Mouse (Mus musculus): ENCODE data around the gene Mvb12a.
"Not testable (repeated sequence)": the region's sequence is repeated elsewhere in the genome, so short reads cannot be mapped to it uniquely, and the experiment has no call there.

Gene Mvb12a

DNA sequence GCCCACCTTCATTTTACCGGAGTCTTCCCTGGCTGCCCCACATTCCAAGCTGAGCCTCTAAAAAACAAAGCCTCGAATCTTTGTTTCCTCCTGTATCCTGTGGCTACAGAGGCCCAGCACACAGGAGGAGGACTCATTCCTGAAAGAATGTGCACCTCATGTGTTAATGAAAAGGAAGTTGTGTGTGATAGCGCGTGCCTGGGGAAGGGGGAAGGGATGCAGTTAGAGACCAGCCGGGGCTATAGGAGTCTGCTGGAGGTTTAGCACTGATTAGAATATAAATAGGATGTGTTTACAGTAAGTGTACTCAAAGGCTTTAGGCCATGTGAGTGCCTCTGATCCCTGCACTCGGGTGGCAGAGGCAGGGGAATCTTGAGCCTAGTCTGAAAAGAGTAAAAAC, 16.4 kb upstream of the Mvb12a start:
- no peak for DNase-seq (ENCODE audit: extremely low read depth, low read depth)

DNA sequence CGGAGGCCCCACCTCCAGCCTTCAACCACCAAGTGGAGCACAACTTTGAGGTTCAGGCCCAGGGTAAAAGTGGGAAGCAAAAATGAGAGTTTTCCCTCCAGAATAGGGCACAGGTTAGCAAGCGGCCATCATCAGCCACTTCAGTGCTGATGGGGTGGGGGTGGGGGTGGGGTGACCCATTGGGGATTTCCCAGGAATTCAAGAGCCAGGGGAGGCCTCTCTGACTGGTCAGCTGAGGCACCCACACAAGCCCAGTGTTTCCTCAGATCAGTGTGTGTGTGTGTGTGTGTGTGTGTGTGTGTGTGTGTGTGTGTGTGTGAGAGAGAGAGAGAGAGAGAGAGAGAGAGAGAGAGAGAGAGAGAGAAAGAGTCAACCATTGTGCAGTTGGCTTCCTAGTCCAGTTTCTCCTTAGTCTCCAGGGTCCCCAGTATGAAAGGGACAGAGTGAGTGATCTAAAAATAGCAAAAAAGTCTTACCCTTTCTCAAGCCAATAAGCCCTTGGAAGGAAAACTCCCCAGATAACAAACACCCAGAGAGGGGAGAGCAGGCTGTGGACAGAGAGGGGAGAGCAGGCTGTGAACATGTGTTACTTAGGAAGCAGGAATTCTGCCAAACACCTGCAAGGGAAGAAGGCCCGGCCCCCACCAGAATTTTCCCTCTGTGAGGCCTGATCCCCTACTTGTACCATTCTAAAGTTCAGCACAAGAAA, 15.4 kb upstream of the Mvb12a start:
- no peak for DNase-seq (ENCODE audit: extremely low read depth, low read depth)

DNA sequence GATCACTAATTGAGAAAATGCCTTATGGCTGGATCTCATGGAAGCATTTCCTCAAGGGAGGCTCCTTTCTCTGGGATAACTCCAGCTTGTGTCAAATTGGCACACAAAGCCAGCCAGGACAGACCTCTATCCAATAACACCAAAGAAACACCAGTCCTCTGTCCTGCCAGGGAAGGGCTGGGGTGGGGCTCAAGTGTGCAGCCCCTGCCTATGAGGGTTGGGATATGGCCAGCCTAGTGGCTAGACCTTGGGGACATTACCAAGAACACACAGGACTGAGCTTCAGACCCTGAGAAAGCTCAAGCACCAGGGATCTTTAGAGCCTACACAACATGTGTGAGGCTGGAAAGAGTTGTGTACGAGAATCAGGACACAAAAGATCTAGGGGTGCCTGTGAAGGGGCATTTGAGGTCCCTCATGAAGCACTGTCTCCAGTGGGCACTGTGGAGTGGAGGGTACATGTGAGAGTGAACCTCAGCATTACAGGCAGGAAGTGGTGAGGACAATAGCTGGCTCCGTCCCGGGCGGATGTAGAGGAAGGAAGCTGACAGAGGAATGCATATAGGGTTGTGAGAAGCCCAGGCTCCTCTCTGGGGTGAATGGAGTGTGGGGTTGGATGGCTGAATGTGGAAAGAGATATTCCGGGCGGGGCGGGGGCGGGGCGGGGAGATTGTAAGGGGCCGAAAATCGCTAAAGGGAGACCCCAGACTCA, 14.2 kb upstream of the Mvb12a start:
- DNase-seq (ENCODE audit: extremely low read depth, low read depth), result no peak

DNA sequence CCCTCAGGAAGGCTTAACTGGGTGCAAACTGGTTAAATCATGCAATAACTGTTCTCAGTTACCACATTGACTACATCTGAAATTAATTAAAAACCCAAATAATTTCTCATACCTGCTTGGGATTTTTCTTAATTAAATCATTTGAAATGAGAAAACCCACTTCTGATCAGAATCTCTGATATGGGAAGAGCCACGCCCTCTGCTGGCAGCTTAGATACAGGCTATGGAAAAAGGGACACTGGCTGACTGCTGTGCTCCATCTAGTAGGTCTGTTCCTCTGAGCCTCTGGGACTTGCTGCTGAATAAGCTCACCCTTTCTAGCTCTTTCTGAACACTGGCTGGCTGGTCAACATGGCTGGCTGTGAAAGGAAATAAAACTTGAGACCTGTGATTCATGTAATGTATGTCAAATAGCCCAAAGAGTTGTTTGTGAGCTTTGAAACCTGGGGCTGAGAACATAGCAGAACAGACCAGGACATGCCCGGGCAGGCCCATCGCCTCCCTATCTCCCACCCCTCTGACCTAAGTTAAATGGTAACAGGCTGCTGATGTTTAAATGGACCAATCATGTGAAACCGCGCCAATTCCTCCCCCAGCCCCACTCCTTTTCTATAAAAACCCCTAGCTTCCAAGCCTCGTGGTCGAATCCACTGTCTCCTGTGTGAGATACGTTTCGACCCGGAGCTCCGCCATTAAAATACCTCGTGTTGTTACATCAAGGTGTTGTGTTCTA, 11.8 kb upstream of the Mvb12a start:
- not testable (repeated sequence) for DNase-seq (ENCODE audit: extremely low read depth, low read depth)

DNA sequence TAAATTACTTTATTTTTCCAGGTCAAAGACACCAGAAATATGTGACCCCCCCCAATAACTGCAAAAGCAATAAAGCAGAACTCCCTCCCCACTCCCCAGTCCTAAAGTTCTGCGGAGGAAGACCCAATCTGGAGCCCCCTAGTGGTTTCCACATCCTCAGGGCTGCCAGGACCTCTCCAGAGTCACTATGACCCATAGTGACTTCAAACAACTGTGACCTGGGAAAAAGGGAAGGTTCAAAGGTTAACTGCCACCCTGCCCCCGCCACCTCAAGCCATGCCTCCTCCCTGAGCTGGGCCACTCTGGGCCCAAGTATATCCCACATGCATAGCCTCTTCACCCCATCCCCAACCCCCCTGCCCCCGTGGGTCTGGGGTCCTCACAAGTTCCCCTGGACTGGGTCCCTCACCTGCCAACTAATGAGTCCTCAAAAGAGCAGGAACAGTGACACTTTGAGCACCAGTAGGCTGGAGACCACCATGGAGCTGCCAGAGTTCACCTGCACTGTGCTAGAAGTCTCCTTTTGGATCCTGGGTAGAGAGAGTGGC, 8.4 kb upstream of the Mvb12a start:
- DNase-seq (ENCODE audit: extremely low read depth, low read depth), result no peak

DNA sequence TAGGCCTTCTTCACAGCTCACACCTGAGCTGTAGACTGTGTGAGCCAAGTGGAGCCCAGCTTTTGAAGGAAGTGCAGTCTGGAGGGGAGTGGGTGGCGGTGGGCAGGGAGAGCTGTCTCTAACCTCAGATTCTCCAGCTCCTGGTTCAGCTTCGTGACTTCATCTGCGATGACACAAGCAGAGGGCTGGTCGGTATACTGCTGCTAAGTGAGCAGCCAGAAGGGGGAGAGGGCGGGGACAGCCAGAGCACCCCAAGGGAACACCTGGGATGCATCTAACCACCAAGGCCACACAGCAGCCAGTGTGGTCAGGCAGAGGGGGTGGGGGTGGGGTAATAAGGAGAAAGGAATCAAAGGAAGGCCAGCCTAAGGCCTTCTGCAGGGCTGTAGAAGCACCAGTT, 7.1 kb upstream of the Mvb12a start:
- DNase-seq (ENCODE audit: extremely low read depth, low read depth), result no peak

DNA sequence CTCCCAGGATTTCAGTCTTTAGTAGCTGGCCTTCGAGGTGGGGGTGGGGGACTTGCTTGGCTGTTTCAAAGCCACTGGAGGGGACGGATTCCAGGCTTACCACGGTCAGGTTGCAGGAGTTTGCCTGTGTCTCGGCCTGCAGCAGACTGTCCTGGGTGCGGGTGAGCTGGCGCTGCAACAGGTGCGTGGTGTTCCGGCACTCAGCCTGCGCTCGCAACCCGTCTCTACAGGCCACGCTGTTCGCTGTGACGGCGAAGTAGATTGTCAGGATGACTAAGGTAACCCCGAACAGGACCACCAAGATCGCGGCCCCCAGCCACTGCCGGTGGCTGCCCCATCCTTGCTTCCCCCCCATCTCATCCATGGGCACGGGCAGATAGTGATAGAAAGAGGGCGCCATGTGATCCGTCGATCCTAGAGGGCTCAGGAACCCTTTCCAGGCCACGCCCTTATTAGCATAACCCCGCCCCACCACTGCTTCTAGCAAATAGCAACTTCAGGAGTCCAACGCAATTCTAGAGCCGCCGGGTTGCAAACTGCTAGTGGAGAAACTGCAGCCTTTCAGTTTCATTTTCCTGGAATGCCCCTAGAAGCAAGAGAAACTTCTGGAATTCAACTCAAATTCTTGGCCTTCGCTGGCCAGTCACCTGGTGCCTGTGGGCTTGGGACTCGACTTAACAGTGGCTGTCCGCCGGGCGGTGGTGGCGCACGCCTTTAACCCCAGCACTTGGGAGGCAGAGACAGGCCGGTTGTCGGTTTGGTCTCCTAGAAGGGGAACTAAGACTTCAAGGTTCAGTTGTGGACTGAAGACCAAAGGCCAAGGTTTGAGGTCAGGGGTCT, 5.5 kb upstream of the Mvb12a start, which contains the start of gene Bst2:
Gene Bst2 (minus strand): TSS at position 429 of the 840 bp plus-strand sequence.
- peak; percentile 90 for DNase-seq (ENCODE audit: extremely low read depth, low read depth)

DNA sequence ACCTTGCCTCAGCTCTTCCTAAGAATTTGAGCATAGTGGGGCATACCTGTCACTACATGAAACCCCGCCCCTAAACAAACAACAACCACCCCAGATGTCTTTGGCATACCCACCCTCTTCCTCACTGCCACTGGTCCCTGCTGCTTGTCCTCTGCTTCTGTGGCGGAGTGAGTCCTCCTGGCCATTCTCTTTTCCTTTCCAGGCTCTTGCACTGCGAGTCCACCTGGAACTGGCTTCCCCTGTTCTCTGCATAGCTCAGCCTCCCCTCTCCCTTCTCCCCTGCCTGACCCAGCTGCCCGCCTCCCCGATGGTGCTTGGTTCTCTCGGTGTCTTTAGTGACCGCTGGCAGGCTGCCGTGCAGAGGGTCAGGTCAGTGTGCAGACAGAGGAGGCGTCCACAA, 1.0 kb downstream of the Mvb12a start:
- no peak for DNase-seq (ENCODE audit: extremely low read depth, low read depth)

DNA sequence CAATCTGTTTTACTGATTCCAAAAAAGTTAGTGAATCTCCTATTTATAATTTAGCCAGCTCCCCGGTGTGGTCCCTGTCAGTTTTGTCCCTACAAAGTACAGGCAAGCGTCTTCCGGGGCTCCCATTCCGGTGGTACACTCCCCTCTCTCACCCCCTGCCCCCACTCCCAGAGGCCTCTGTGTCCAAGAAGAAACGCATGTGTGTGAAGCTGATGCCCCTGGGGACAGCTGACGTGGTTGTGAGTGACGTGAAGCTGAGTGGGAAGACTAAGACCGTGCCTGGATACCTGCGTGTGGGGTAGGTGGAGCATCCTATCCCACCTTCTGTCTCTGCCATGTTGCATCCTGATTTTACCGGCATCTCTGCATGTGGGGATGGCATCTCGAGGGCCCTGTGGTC, 2.3 kb downstream of the Mvb12a start:
- no peak for DNase-seq (ENCODE audit: extremely low read depth, low read depth)

DNA sequence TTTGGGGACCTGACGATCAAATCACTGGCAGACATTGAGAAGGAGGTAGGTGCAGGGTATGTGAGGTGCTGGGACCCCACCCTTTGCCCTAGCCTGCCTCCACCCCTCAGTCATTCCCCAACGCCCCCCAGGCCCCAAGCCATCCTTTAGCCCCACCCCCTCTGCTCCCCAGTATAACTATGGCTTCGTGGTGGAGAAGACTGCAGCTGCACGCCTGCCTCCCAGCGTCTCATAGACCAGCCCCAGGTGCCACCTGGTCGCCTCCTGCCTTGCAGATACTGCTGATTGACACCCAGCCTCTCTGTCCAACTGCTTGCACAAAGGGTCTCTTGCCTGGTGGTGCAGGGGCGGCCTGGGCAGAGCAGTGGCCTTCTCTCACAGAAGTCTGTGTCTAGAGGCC, 4.9 kb downstream of the Mvb12a start:
- no peak for DNase-seq (ENCODE audit: extremely low read depth, low read depth)

DNA sequence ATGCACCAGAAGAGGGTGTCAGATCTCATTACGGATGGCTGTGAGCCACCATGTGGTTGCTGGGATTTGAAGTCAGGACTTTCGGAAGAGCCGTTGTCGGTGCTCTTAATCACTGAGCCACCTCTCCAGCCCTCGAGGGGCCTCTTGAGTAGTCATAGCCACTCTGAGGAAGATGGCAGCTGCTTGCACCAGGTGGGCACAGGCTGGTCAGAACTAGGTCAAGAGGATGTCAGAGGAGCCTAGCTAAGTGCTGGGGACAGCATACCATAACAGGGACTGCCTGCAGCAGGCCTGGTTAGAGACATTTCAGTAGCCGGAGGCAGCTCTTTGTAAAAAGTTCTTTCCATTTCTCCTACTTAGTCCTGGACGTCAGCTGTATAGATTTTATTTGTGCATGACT, 8.0 kb downstream of the Mvb12a start:
- DNase-seq (ENCODE audit: extremely low read depth, low read depth), result no peak

DNA sequence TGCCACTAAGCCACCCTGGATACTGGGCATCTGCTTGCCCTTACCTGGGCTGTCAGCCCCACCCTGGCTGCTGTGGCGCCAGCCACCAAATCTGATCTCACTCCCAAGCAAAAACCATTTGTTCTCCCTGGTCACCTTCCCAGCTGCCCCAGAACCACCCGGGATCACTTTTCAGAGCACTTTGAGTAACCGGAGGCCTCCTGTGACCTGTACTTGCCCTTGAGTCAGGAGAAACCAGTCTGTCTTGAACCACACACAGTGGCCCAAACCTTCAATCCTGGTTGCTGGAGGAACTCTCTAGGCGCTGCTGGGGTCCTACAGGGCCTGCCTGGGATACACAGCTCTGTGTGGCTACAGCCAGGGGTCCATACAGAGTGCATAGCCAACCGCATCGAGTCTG, 10.0 kb downstream of the Mvb12a start:
- DNase-seq (ENCODE audit: extremely low read depth, low read depth), result no peak

DNA sequence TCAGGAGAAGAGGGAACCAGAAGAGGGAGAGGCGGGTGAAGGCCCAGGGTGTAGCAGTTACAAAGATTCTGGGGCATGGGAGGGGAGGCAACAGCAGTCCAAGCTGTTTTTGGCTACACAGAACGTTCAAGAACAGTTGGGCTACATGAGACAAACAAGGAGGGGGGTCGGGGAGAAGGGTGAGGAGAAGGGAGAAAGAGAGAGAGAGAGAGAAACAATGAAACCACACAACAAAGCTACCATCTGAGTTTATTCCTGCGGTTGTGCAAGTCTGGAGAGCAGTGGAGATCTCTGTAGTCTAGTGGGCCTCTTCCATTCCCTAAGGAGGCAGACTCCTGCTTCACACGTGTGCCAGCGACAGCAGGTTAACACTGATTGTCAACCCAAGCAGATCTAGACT, 11.3 kb downstream of the Mvb12a start:
- no peak for DNase-seq (ENCODE audit: extremely low read depth, low read depth)

DNA sequence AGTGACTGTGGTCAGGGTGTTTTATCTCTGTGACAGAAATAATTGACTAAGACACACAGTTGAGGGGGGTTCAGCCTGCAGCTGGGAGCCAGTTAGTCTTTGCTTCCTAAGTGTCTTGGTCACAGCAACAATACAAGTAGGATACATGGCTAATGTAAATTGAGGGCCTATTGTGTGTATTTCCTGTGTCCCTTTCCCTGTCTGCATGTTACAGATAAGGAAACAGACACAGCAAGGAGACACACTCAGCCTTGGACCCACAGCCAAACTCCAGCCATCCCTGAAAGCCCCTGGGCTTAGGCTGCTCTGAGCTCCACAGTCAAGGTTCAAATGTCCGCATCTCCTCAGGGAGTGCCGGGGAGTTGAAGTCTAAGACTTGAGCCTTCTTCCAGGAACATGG, 11.9 kb downstream of the Mvb12a start:
- DNase-seq (ENCODE audit: extremely low read depth, low read depth), result no peak

DNA sequence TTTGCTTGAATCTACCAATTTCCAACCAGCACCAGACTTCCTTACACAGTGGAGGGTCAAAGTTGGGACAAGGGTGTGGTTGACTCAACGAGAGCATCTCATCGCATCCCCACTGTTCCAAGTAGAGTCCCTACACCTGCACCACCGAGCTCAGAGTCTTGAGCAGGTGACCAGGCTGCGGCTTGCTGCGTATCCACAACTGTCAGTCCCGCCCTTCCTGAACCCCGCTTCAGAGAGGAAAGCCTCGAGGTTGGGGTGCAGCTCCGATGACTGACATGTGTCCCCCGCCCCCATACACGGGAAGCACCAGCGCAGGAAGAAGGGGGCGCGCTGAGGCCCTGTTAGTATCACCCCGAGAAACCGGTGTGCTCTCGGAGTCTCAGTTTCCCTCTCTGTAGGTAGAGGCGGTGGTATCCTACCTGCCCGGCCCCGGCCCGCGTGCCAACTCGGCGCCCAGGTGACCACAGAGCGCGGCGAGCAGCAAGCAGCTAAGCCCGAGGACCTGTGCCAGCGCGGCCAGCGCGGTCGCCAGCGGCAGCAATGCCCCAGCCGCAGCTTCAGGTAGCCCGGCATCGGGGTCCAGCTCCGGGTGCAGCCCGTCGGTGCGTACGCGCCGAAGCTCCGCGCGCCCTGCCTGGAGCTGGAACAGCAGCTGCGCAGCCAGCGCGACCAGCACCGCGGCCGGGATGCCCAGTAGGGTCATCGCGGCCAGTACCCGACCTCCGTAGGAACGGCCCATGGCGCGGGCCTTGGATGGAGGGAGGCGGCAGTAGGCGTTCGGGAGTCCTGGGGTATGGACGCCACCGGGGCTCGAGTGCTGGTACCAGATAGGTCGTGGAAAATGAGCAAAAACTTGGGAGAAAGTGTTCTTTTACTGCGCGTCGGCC, 15.6 kb downstream of the Mvb12a start, which contains the start of gene Tmem221:
Gene Tmem221 (minus strand): TSS at position 801 of the 887 bp plus-strand sequence.
- no peak for DNase-seq (ENCODE audit: extremely low read depth, low read depth)

DNA sequence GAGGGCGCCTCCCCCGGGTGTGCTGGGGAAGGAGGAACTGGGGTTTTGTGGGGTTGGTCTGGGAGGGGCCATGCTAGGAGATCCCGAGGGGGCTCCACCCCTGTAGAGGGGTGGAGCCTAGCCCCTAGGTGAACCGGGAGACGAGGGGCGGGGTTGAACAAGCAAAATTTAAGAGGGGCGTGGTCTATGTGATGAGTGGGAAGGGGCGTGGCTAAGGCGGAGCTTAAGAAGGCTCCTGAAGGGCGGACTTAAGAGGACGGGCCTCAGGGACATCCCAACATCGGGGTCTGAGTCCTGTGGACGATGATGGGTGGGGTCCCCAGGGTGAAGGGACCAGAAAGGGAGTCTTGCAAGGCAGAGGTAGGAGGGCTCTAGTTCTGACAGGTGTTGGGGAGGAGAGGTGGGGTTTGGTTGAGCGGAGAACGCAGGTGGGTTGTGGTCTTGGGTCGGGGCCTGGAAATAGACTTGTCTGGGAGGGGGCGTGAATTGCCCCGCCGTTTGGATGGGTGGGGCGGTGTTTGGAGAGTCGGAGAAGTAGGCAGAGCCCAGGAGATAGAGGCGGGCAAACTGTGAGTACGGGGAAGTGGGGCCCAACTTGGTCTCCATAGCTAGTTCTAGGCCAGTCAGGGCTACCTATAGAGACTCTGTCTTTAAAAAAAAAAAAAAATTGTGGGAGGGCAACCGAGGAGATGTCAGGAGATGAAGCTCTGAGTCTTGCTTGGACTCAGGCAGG, 16.4 kb downstream of the Mvb12a start:
- peak; percentile 87 for DNase-seq (ENCODE audit: extremely low read depth, low read depth)

DNA sequence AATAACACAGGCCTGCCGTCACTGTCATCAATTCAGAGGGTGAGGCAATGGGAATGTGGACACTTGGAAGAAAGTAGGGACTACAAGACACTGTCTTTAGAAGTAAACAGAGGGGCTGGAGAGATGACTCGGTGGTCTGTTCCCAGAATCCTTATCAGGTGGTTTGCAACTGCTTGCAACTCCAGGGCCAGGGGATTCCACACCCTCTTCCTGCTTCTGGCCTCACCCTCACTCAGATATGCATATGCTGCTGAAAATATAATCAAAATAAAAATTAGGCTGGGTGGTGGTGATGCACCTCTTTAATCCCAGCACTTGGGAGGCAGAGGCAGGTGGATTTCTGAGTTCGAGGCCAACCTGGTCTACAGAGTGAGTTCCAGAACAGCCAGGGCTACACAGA, 17.3 kb downstream of the Mvb12a start:
- DNase-seq (ENCODE audit: extremely low read depth, low read depth), result no peak

DNA sequence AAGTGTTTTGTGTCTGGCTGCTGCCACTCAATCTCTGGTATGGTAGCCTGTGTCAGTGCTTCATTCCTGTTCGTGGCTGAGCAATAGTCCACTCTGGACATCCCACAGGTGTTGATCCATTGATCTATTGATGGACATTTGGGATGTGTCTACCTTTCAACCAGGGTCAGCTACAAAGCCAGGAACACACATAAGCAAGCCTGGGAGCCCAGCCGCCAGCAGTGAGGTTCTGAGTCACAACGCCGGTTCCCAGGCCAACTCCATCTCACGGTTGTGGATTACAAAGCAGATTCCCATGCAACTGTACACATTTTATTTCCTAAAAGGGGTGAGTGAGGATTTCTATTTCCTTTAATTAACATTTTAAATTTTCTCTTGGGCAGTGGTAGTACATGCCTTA, 18.0 kb downstream of the Mvb12a start:
- no peak for DNase-seq (ENCODE audit: extremely low read depth, low read depth)

DNA sequence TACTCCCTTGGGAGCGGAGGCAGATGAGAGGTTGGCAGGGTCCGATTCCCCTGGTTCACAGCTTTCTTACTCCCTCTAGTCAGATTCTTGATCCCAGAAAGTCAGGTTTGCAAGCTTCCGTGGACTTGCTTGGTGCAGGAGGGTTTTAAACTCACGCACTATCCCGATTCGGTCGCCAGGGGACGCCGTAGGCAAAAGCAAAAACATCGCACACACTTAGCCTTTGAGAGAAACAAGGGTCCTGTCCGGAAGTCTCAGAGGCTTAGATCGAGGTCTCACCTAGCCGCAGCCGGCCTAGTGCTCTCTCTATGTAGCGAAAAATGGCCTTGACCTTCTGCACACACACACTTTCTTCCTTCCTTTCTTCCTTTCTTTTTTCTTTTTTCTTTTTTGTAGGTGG, 18.7 kb downstream of the Mvb12a start:
- no peak for DNase-seq (ENCODE audit: extremely low read depth, low read depth)

Measured in MEL-GATA-1-ER (cell line).